Mouse (Mus musculus) ES-Bruce4 (cell line): ENCODE measurements around the gene Sdc3.

ENCODE experiments used
- CTCF ChIP-seq: IDR thresholded peaks from one replicate; pipeline ENCODE4 v1.8.1; 2011; ENCODE audit warnings: low read depth, low read length
- EP300 ChIP-seq: IDR thresholded peaks from 2 replicates; pipeline ENCODE4 v1.6.1; 2011; ENCODE audit warnings: low read depth, low read length; ENCODE audit not compliant: insufficient read depth
- POLR2A ChIP-seq: IDR thresholded peaks from one replicate; pipeline ENCODE4 v1.8.1; 2011; ENCODE audit warnings: low read length; ENCODE audit not compliant: insufficient read depth

- TF ChIP-seq CTCF = no peak
- TF ChIP-seq POLR2A = no peak
- no peak for TF ChIP-seq EP300
Measured at GRCm38 (mm10) chr4:130761809-130762208, 30.5 kb upstream of the Sdc3 start.
